Mouse (Mus musculus) CH12.LX (cell line): ENCODE data around the gene Iqschfp. TPM values are rescaled to one million over a fixed set of nuclear protein-coding genes. Genes with fewer than 3 reads are reported as not detected.

Experiments used
- DNase-seq: peaks from one replicate; pipeline ENCODE4 v3.0.0-alpha.2; 2013; ENCODE audit errors: extremely low read depth
- H3K27ac ChIP-seq: 2 replicates; pipeline ENCODE4 v1.5.1; 2012; ENCODE audit warnings: low read depth, mild to moderate bottlenecking, control low read depth, moderate library complexity; ENCODE audit not compliant: insufficient read depth
- H3K27me3 ChIP-seq: replicated peaks from 2 replicates; pipeline ENCODE3; 2012; ENCODE audit warnings: inconsistent platforms
- H3K36me3 ChIP-seq, 2 experiments: replicated peaks in 1 of 2; 2 replicates each; pipeline versions ENCODE3 to v1.6.1; 2012; ENCODE audit warnings: inconsistent platforms in 1 of 2, low read length in 1 of 2, mild to moderate bottlenecking in 1 of 2, mixed read lengths in 1 of 2, moderate library complexity in 1 of 2; ENCODE audit not compliant: control insufficient read depth in 1 of 2, insufficient read depth in 1 of 2
- H3K4me1 ChIP-seq, 2 experiments: 2 replicates each; pipeline ENCODE4 v1.6.1; 2012; ENCODE audit warnings: inconsistent platforms in 1 of 2, moderate library complexity in 1 of 2; ENCODE audit not compliant: insufficient read depth in 2 of 2, control insufficient read depth in 1 of 2
- H3K4me2 ChIP-seq: 2 replicates; pipeline ENCODE4 v1.6.1; 2012; ENCODE audit warnings: low read depth, mild to moderate bottlenecking, control low read depth; ENCODE audit not compliant: poor library complexity, insufficient read depth, severe bottlenecking
- H3K4me3 ChIP-seq, 3 experiments: fragments of 150-350 bp in 1 of 3; sonication (generic) in 1 of 3; replicated peaks in 1 of 3; 2 replicates each; pipeline versions ENCODE3 to v1.5.1; 2011 to 2012; ENCODE audit warnings: low read depth in 2 of 3, low read length in 2 of 3, mild to moderate bottlenecking in 2 of 3, moderate library complexity in 2 of 3, control low read depth in 1 of 3, improper control_type of control experiment in 1 of 3, inconsistent platforms in 1 of 3, mixed read lengths in 1 of 3; ENCODE audit not compliant: poor library complexity in 1 of 3
- H3K79me2 ChIP-seq: replicated peaks from 2 replicates; pipeline ENCODE4 v1.6.1; 2012; ENCODE audit warnings: mild to moderate bottlenecking, moderate library complexity; ENCODE audit not compliant: control insufficient read depth, poor library complexity, insufficient read depth, severe bottlenecking; ENCODE audit errors: extremely low read depth
- H3K9ac ChIP-seq: 2 replicates; pipeline ENCODE4 v1.6.1; 2012; ENCODE audit warnings: low read depth, mild to moderate bottlenecking, control low read depth, moderate library complexity; ENCODE audit not compliant: insufficient read depth
- H3K9me3 ChIP-seq: replicated peaks from 2 replicates; pipeline ENCODE3; 2012; ENCODE audit warnings: low read length, inconsistent platforms, mixed read lengths
- CHD1 ChIP-seq: IDR thresholded peaks from 2 replicates; pipeline ENCODE4 v1.6.1; 2012; ENCODE audit warnings: low read depth, low read length, improper control_type of control experiment, inconsistent platforms
- CHD2 ChIP-seq: IDR thresholded peaks from 2 replicates; pipeline ENCODE4 v1.6.1; 2011; ENCODE audit warnings: low read length, improper control_type of control experiment
- CTCF ChIP-seq, 2 experiments: IDR thresholded peaks in 1 of 2; conservative IDR thresholded peaks in 1 of 2; 2 replicates each; pipeline ENCODE4 v1.5.1; 2011 to 2012; ENCODE audit warnings: low read depth in 2 of 2, low read length in 2 of 2, improper control_type of control experiment in 1 of 2, inconsistent platforms in 1 of 2, mild to moderate bottlenecking in 1 of 2, moderate library complexity in 1 of 2
- E2F4 ChIP-seq: IDR thresholded peaks from 2 replicates; pipeline ENCODE4 v1.6.1; 2011; ENCODE audit warnings: low read depth, low read length, improper control_type of control experiment; ENCODE audit not compliant: insufficient replicate concordance
- EP300 ChIP-seq: IDR thresholded peaks from 2 replicates; pipeline ENCODE4 v1.6.1; 2011; ENCODE audit warnings: low read length, improper control_type of control experiment
- GABPA ChIP-seq: IDR thresholded peaks from 2 replicates; pipeline ENCODE4 v1.6.1; 2012; ENCODE audit warnings: low read depth, low read length, improper control_type of control experiment, inconsistent platforms; ENCODE audit not compliant: insufficient replicate concordance
- HCFC1 ChIP-seq: IDR thresholded peaks from 2 replicates; pipeline ENCODE4 v1.6.1; 2012; ENCODE audit warnings: low read depth, mild to moderate bottlenecking, inconsistent platforms, low read length, improper control_type of control experiment
- IRF4 ChIP-seq: IDR thresholded peaks from 2 replicates; pipeline ENCODE4 v1.6.1; 2014; ENCODE audit warnings: low read depth, mild to moderate bottlenecking, inconsistent platforms, low read length, improper control_type of control experiment
- KAT2A ChIP-seq: IDR thresholded peaks from 2 replicates; pipeline ENCODE4 v1.6.1; 2012; ENCODE audit warnings: low read length, improper control_type of control experiment, inconsistent platforms; ENCODE audit not compliant: insufficient replicate concordance
- MAFK ChIP-seq: IDR thresholded peaks from 2 replicates; pipeline ENCODE4 v1.6.1; 2011; ENCODE audit warnings: low read length, improper control_type of control experiment; ENCODE audit not compliant: insufficient replicate concordance
- MAX ChIP-seq: IDR thresholded peaks from 2 replicates; pipeline ENCODE4 v1.6.1; 2011; ENCODE audit warnings: low read length, improper control_type of control experiment
- MAZ ChIP-seq: IDR thresholded peaks from 2 replicates; pipeline ENCODE4 v1.6.1; 2012; ENCODE audit warnings: low read depth, mild to moderate bottlenecking, inconsistent platforms, low read length, improper control_type of control experiment, moderate library complexity
- MEF2A ChIP-seq: IDR thresholded peaks from 2 replicates; pipeline ENCODE4 v1.6.1; 2014; ENCODE audit warnings: low read depth, mild to moderate bottlenecking, inconsistent platforms, low read length, improper control_type of control experiment, borderline replicate concordance
- MXI1 ChIP-seq: IDR thresholded peaks from 2 replicates; pipeline ENCODE4 v1.6.1; 2011; ENCODE audit warnings: mild to moderate bottlenecking, low read depth, low read length, improper control_type of control experiment
- NRF1 ChIP-seq: IDR thresholded peaks from 2 replicates; pipeline ENCODE4 v1.6.1; 2014; ENCODE audit warnings: low read depth, mild to moderate bottlenecking, inconsistent platforms, low read length, improper control_type of control experiment, moderate library complexity
- POLR2AphosphoS2 ChIP-seq: IDR thresholded peaks from 2 replicates; pipeline ENCODE4 v1.6.1; 2011; ENCODE audit warnings: low read depth, low read length, improper control_type of control experiment
- RAD21 ChIP-seq: IDR thresholded peaks from 2 replicates; pipeline ENCODE4 v1.6.1; 2011; ENCODE audit warnings: low read depth, mild to moderate bottlenecking, low read length, improper control_type of control experiment, moderate library complexity
- SMC3 ChIP-seq: IDR thresholded peaks from 2 replicates; pipeline ENCODE4 v1.6.1; 2011; ENCODE audit warnings: low read depth, low read length, improper control_type of control experiment
- TCF12 ChIP-seq: IDR thresholded peaks from 2 replicates; pipeline ENCODE4 v1.6.1; 2014; ENCODE audit warnings: low read depth, mild to moderate bottlenecking, inconsistent platforms, low read length, improper control_type of control experiment
- UBTF ChIP-seq: IDR thresholded peaks from 2 replicates; pipeline ENCODE4 v1.6.1; 2012; ENCODE audit warnings: low read depth, mild to moderate bottlenecking, inconsistent platforms, low read length, improper control_type of control experiment, moderate library complexity
- USF1 ChIP-seq: IDR thresholded peaks from 2 replicates; pipeline ENCODE4 v1.6.1; 2014; ENCODE audit warnings: low read depth, mild to moderate bottlenecking, inconsistent platforms, low read length, improper control_type of control experiment
- USF2 ChIP-seq: conservative IDR thresholded peaks from 2 replicates; pipeline ENCODE4 v1.6.1; 2011; ENCODE audit warnings: low read depth, low read length, improper control_type of control experiment
- ZKSCAN1 ChIP-seq: IDR thresholded peaks from 2 replicates; pipeline ENCODE4 v1.6.1; 2012; ENCODE audit warnings: low read depth, inconsistent platforms, low read length, improper control_type of control experiment, borderline replicate concordance
- ZMIZ1 ChIP-seq: IDR thresholded peaks from 2 replicates; pipeline ENCODE4 v1.6.1; 2012; ENCODE audit warnings: low read depth, mild to moderate bottlenecking, inconsistent platforms, low read length, improper control_type of control experiment
- ZNF384 ChIP-seq: IDR thresholded peaks from 2 replicates; pipeline ENCODE4 v1.6.1; 2012; ENCODE audit warnings: low read depth, low read length, improper control_type of control experiment, inconsistent platforms
- dilution Hi-C: fragments of 300-500 bp; cut with MboI; formaldehyde crosslinking; loops from 2 replicates; pipeline ENCODE4 v1.14.3; 2020; ENCODE audit warnings: low sequenced_read_pairs; ENCODE audit not compliant: extremely low pct_unique_long_range_greater_than_20kb, extremely low pct_ligation_motif_present
- in situ Hi-C: fragments of 300-500 bp; cut with MboI; formaldehyde crosslinking; loops from 3 replicates; pipeline ENCODE4 v1.14.3; 2019; ENCODE audit warnings: low sequenced_read_pairs, low pct_ligation_motif_present, low pct_unique_long_range_greater_than_20kb, mixed read lengths
- polyA plus RNA-seq: library from polyadenylated mRNA; unstranded; fragments of >175 nt; gene quantifications from 2 replicates; pipeline ENCODE4 v1.2.1, GENCODE M21; 2012; ENCODE audit warnings: low read depth; ENCODE audit not compliant: insufficient read length
- total RNA-seq, 2 experiments: library from RNA; depleted of rRNA; stranded (reverse); fragments of 300-350 nt in 1 of 2; fragments of >200 nt in 1 of 2; gene quantifications; 2 replicates each; pipeline ENCODE4 v1.2.3; 2012 to 2014

Gene Iqschfp
- total and polyA plus RNA-seq, 3 experiments: 0.13 to 0.25 TPM; not detected in 1

DNA sequence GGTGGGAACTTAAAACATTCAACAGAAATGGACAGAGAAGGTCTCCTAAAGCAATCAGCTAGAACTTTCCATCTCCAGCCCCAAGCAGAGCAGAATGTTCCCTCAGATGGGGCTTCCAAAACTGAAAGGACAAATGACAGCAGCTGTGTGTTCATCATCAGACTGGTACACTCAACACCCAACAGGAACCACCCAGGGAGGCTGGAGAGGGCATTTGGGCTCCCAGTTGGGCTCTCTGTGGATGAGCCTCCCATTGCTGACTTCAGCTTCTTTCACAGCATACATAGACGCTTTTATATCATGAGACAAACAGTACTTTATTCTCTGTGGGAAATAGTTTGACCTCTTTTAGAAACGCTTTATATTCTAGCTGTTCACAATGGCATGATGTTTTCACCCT is 464.5 kb downstream of the Iqschfp start:
- dilution Hi-C loops: no loop called here
- H3K79me2 ChIP-seq: no peaks in the 10 kb centered on the region
- H3K36me3 ChIP-seq: no peaks in the 10 kb centered on the region
- no peak for DNase-seq
- no peak overlapping the region for H3K27ac ChIP-seq
- no peaks in the 10 kb centered on the region for H3K4me1 ChIP-seq
- in situ Hi-C loops: no loop called here
- H3K27me3 ChIP-seq: no peaks in the 10 kb centered on the region
- H3K4me2 ChIP-seq: no peak overlapping the region
- H3K4me3 ChIP-seq: no peak overlapping the region
- H3K9ac ChIP-seq: no peak overlapping the region
- no peak for TF ChIP-seq ZKSCAN1
- TF ChIP-seq GABPA: no peak
- TF ChIP-seq CTCF (conservative IDR thresholded peaks at IDR 0.05 in 1 of 2, IDR thresholded peaks at IDR 0.05 in 1 of 2; ENCODE audit: low read depth in 2 of 2, low read length in 2 of 2): no peak
- no peak for TF ChIP-seq MAZ
- no peak for TF ChIP-seq CHD1
- TF ChIP-seq CHD2: no peak
- no peak for TF ChIP-seq EP300
- no peak for TF ChIP-seq MAFK
- no peak for TF ChIP-seq E2F4
- no peak for TF ChIP-seq RAD21
- TF ChIP-seq MAX: no peak
- no peak for TF ChIP-seq ZNF384
- no peak for TF ChIP-seq ZMIZ1
- no peak for TF ChIP-seq SMC3
- no peak for TF ChIP-seq HCFC1
- no peaks in the 10 kb centered on the region for H3K9me3 ChIP-seq

DNA sequence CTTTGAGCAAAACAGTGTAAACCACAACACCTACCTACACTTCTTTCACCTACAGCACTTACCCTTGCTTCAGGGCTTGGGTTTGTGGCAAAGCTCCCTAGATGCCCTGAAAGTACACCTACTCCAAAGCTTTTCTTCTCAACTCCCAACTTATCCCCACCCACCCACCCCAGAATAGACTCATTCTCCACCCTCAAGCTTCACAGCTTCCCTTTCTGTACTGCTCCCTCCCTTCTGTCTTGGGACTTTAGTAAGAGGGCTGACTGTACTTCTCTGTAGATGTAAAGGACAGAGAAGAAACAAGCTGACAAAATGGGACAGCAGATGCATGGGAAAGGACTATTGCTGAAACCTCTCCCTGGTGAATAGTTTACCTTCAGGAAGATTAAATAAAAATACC is 476.0 kb downstream of the Iqschfp start:
- in situ Hi-C loops: no loop called here
- Histone ChIP-seq H3K9ac (no peak overlapping the region), H3K4me3 (no peak overlapping the region)
- no peak for TF ChIP-seq POLR2AphosphoS2
- no peak for TF ChIP-seq CHD2
- TF ChIP-seq E2F4: no peak
- no peak for TF ChIP-seq SMC3
- TF ChIP-seq RAD21: no peak
- no peak for TF ChIP-seq IRF4
- no peak for TF ChIP-seq CHD1
- TF ChIP-seq NRF1: no peak
- no peak for TF ChIP-seq MAFK
- TF ChIP-seq USF2: no peak
- TF ChIP-seq ZMIZ1: no peak
- no peak for TF ChIP-seq MAZ
- no peak for TF ChIP-seq KAT2A
- TF ChIP-seq GABPA: no peak
- TF ChIP-seq UBTF: no peak
- TF ChIP-seq USF1: no peak
- TF ChIP-seq MEF2A: no peak
- no peak for TF ChIP-seq TCF12
- TF ChIP-seq ZKSCAN1: no peak
- no peak for TF ChIP-seq MXI1
- TF ChIP-seq, all 38 proteins: peak for 0
- Histone ChIP-seq H3K36me3 (no peaks in the 10 kb centered on the region), H3K27me3 (no peaks in the 10 kb centered on the region), H3K27ac (no peak overlapping the region), H3K79me2 (no peaks in the 10 kb centered on the region), H3K4me2 (no peak overlapping the region), H3K9me3 (no peaks in the 10 kb centered on the region), H3K4me1 (no peaks in the 10 kb centered on the region)
- dilution Hi-C loops: no loop called here
- DNase-seq: no peak
